16 mouse cellular contexts compared by ENCODE assay signal in genomic region chr9:37636800-37637542, GRCm38 (mm10). TPM values are rescaled to one million over a fixed set of nuclear protein-coding genes. Genes with fewer than 3 reads are reported as not detected.
DNase-seq lines count a peak whose midpoint lies in the region; ATAC-seq and TF ChIP-seq lines count a peak whose summit lies in the region.
"Had no signal": no experiment of that assay in that cellular context is flagged by ENCODE, and none has a peak within 500 bp of the region (broad histone marks: within the 10 kb centered on the region; RNA-seq: fewer than 3 reads in every experiment).

No protein-coding gene starts in this region.

- 34% methylated on average over 6 of the region's 6 CpGs for WGBS in kidney, postnatal 0 days

- H3K27ac ChIP-seq in kidney, postnatal 0 days, result no peak overlapping the region

- no peaks in the 10 kb centered on the region for H3K9me3 ChIP-seq in kidney, postnatal 0 days (replicated peaks; ENCODE audit: low read length)

- no peaks in the 10 kb centered on the region for H3K36me3 ChIP-seq in kidney, postnatal 0 days (ENCODE audit: insufficient read depth, low read length)

- H3K4me2 ChIP-seq in kidney, postnatal 0 days (ENCODE audit: low read length), result no peak overlapping the region
- H3K4me2 ChIP-seq: liver, embryonic 11.5 days had no signal

- no peak overlapping the region for H3K9ac ChIP-seq in kidney, postnatal 0 days (ENCODE audit: low read depth, low read length)

- no peaks in the 10 kb centered on the region for H3K4me1 ChIP-seq in kidney, postnatal 0 days (replicated peaks; ENCODE audit: insufficient read depth, low read length)

- TF ChIP-seq CTCF in kidney, postnatal 0 days (IDR thresholded peaks at IDR 0.05; ENCODE audit: low read depth), result no peak

- H3K27me3 ChIP-seq in kidney, postnatal 0 days (ENCODE audit: insufficient read depth, low read length), result no peaks in the 10 kb centered on the region

- DNase-seq in adrenal gland, adult (ENCODE audit: inconsistent age in 2 of 2, low spot score in 1 of 2), result peak; percentile 57 to 79
- DNase-seq in adrenal gland, adult 8-10 months, result no peak
- peak; percentile 21 for DNase-seq in kidney, postnatal 0 days (ENCODE audit: low spot score)
- DNase-seq in kidney, adult 18-20 months, result no peak
- peak; percentile 34 for DNase-seq in right cerebral cortex, postnatal 4 days
- no peak for DNase-seq in right cerebral cortex, postnatal 10 days (ENCODE audit: low spot score in 2 of 2)
- DNase-seq in thymus, postnatal 0 days (ENCODE audit: low spot score), result no peak
- no peak for DNase-seq in thymus, postnatal 36 days

- no peak; the same call in 1 of the 2 replicates for ATAC-seq in kidney, postnatal 0 days (replicated peaks; ENCODE audit: low FRiP score, low read depth)
- ATAC-seq: hindbrain, embryonic 16.5 days had no signal

- H3K4me3 ChIP-seq in kidney, postnatal 0 days (replicated peaks; ENCODE audit: low read depth, low read length), result no peak overlapping the region

RNA-seq across cellular contexts. Expression of gene Tbrg1, which starts 20.1 kb away (rescaled TPM):
- 10 to 100 TPM; 75.6 to 84.5 (median 81.8) TPM for total RNA-seq in adrenal gland, adult 8-10 months (2022)
- polyA plus RNA-seq in kidney, postnatal 0 days (2015; fragmentation: Nextera tagmentation; extraction: Ambion mirVana), result 135 and 144 TPM in 2 replicates
- 111 and 115 TPM in 2 replicates for polyA plus RNA-seq in thymus, postnatal 0 days (2015; fragmentation: Nextera tagmentation; extraction: Ambion mirVana)

RNA-seq across cellular contexts. Expression of gene Spa17, which starts 23.4 kb away (rescaled TPM):
- total RNA-seq in adrenal gland, adult 8-10 months (2022), result 1 to 10 TPM in 3 of 4 experiments, under 1 TPM in 1; 0.99 to 5.1 (median 3.2) TPM
- 10.7 and 12.3 TPM in 2 replicates for polyA plus RNA-seq in kidney, postnatal 0 days (2015; fragmentation: Nextera tagmentation; extraction: Ambion mirVana)
- polyA plus RNA-seq in thymus, postnatal 0 days (2015; fragmentation: Nextera tagmentation; extraction: Ambion mirVana), result 2.8 and 4.3 TPM in 2 replicates

RNA-seq across cellular contexts. Expression of gene Panx3, which starts 32.1 kb away (rescaled TPM):
- total RNA-seq in adrenal gland, adult 8-10 months (2022), result under 1 TPM in 2 of 4 experiments, not detected in 2; 0.12 to 0.31 TPM
- polyA plus RNA-seq in kidney, postnatal 0 days (2015; fragmentation: Nextera tagmentation; extraction: Ambion mirVana), result 0.12 TPM in 1 of 2 replicates, not detected in the other
- not detected in 2 replicates for polyA plus RNA-seq in thymus, postnatal 0 days (2015; fragmentation: Nextera tagmentation; extraction: Ambion mirVana)
- total RNA-seq: gastrocnemius, adult 18-20 months; heart, adult 18-20 months; left cerebral cortex, postnatal 25 days had no signal
- polyA plus RNA-seq: heart, postnatal 0 days; liver, embryonic 11.5 days; stomach, embryonic 16.5 days; urinary bladder, adult 2 months had no signal

Comparison
In these comparisons a context has a peak if more than half of its experiments do, and no peak if none do; other contexts are left out.
1. DNase-seq: peak in adrenal gland, adult (2 of 2), kidney, postnatal 0 days (single experiment) and right cerebral cortex, postnatal 4 days (single experiment); none in adrenal gland, adult 8-10 months (single experiment), kidney, adult 18-20 months (single experiment), right cerebral cortex, postnatal 10 days (0 of 2), thymus, postnatal 0 days (single experiment) and thymus, postnatal 36 days (0 of 2).